Mouse (Mus musculus): ENCODE measurements around the gene Olfm2. TPM values are rescaled to one million over a fixed set of nuclear protein-coding genes. Genes with fewer than 3 reads are reported as not detected.

Gene Olfm2
- polyA plus RNA-seq, 1 experiment from 2014 or later = 226 TPM

GRCm38 (mm10) chr9:20758896-20759295 lies 12.7 kb upstream of the Olfm2 start:
- H3K4me2 ChIP-seq = no peak overlapping the region
- H3K4me3 ChIP-seq = no peak overlapping the region
- no peaks in the 10 kb centered on the region for H3K36me3 ChIP-seq
- WGBS = 85% methylated on average over 6 of the region's 6 CpGs
- no peaks in the 10 kb centered on the region for H3K9me3 ChIP-seq
- H3K4me1 ChIP-seq (replicated peaks) = peaks cover 3% of the 10 kb centered on the region
- H3K27me3 ChIP-seq = no peaks in the 10 kb centered on the region
- no peak overlapping the region for H3K27ac ChIP-seq (replicated peaks)
- no peak overlapping the region for H3K9ac ChIP-seq
- ATAC-seq (ENCODE audit: low FRiP score, low read depth) = no peak

- Histone ChIP-seq H3K9me3 (no peaks in the 10 kb centered on the region), H3K27ac (replicated peaks) (no peak overlapping the region), H3K27me3 (no peaks in the 10 kb centered on the region), H3K9ac (no peak overlapping the region), H3K36me3 (no peaks in the 10 kb centered on the region), H3K4me2 (no peak overlapping the region), H3K4me1 (replicated peaks) (peaks cover 3% of the 10 kb centered on the region), H3K4me3 (no peak overlapping the region)
- ATAC-seq (ENCODE audit: low FRiP score, low read depth) = no peak
- WGBS = 90% methylated on average over 2 of the region's 2 CpGs
These were observed 12.1 kb upstream of the Olfm2 start for GRCm38 (mm10) chr9:20758243-20758642.

GRCm38 (mm10) chr9:20757087-20757955 lies 11.2 kb upstream of the Olfm2 start:
- H3K9me3 ChIP-seq = no peaks in the 10 kb centered on the region
- no peak overlapping the region for H3K27ac ChIP-seq (replicated peaks)
- peaks cover 2% of the 10 kb centered on the region for H3K4me1 ChIP-seq (replicated peaks)
- ATAC-seq (ENCODE audit: low FRiP score, low read depth) = no peak
- H3K27me3 ChIP-seq = no peaks in the 10 kb centered on the region
- no peak overlapping the region for H3K9ac ChIP-seq
- no peaks in the 10 kb centered on the region for H3K36me3 ChIP-seq
- H3K4me3 ChIP-seq = no peak overlapping the region
- WGBS = 65% methylated on average over 6 of the region's 6 CpGs
- H3K4me2 ChIP-seq = no peak overlapping the region

GRCm38 (mm10) chr9:20756081-20756700 lies 10.0 kb upstream of the Olfm2 start:
- Histone ChIP-seq H3K9me3 (no peaks in the 10 kb centered on the region), H3K4me1 (replicated peaks) (no peaks in the 10 kb centered on the region), H3K4me3 (no peak overlapping the region), H3K27me3 (no peaks in the 10 kb centered on the region), H3K27ac (replicated peaks) (no peak overlapping the region), H3K4me2 (no peak overlapping the region), H3K9ac (no peak overlapping the region), H3K36me3 (no peaks in the 10 kb centered on the region)
- 89% methylated on average over 4 of the region's 4 CpGs for WGBS
- ATAC-seq (ENCODE audit: low FRiP score, low read depth) = no peak

- Histone ChIP-seq H3K9ac (no peak overlapping the region), H3K9me3 (no peaks in the 10 kb centered on the region), H3K27ac (replicated peaks) (no peak overlapping the region), H3K27me3 (no peaks in the 10 kb centered on the region), H3K4me3 (no peak overlapping the region), H3K4me1 (replicated peaks) (no peaks in the 10 kb centered on the region), H3K36me3 (no peaks in the 10 kb centered on the region), H3K4me2 (no peak overlapping the region)
- 88% methylated on average over 2 of the region's 2 CpGs for WGBS
- ATAC-seq (ENCODE audit: low FRiP score, low read depth) = no peak
These were observed 8.2 kb upstream of the Olfm2 start for GRCm38 (mm10) chr9:20754335-20754734.

GRCm38 (mm10) chr9:20751477-20752029 lies 5.4 kb upstream of the Olfm2 start:
- H3K4me3 ChIP-seq = no peak overlapping the region
- peaks cover 3% of the 10 kb centered on the region for H3K4me1 ChIP-seq (replicated peaks)
- no peaks in the 10 kb centered on the region for H3K9me3 ChIP-seq
- H3K27me3 ChIP-seq = no peaks in the 10 kb centered on the region
- no peak overlapping the region for H3K9ac ChIP-seq
- H3K36me3 ChIP-seq = no peaks in the 10 kb centered on the region
- no peak overlapping the region for H3K4me2 ChIP-seq
- peak; percentile 61; the same call in 1 of the 2 replicates for ATAC-seq (ENCODE audit: low FRiP score, low read depth)
- no peak overlapping the region for H3K27ac ChIP-seq (replicated peaks)
- WGBS = 69% methylated on average over 6 of the region's 6 CpGs

GRCm38 (mm10) chr9:20749213-20749612 lies 3.1 kb upstream of the Olfm2 start:
- no peak overlapping the region for H3K4me2 ChIP-seq
- no peaks in the 10 kb centered on the region for H3K36me3 ChIP-seq
- H3K27ac ChIP-seq (replicated peaks) = no peak overlapping the region
- no peaks in the 10 kb centered on the region for H3K27me3 ChIP-seq
- ATAC-seq (ENCODE audit: low FRiP score, low read depth) = no peak
- H3K9ac ChIP-seq = no peak overlapping the region
- no peaks in the 10 kb centered on the region for H3K9me3 ChIP-seq
- WGBS = 86% methylated on average over 5 of the region's 5 CpGs
- no peak overlapping the region for H3K4me3 ChIP-seq
- peaks cover 19% of the 10 kb centered on the region for H3K4me1 ChIP-seq (replicated peaks)

- Histone ChIP-seq H3K4me2 (no peak overlapping the region), H3K27ac (replicated peaks) (no peak overlapping the region), H3K27me3 (no peaks in the 10 kb centered on the region), H3K36me3 (no peaks in the 10 kb centered on the region), H3K4me1 (replicated peaks) (peaks cover 26% of the 10 kb centered on the region), H3K4me3 (no peak overlapping the region), H3K9me3 (no peaks in the 10 kb centered on the region), H3K9ac (no peak overlapping the region)
- 84% methylated on average over 3 of the region's 3 CpGs for WGBS
- ATAC-seq (ENCODE audit: low FRiP score, low read depth) = no peak
These were observed 2.4 kb upstream of the Olfm2 start for GRCm38 (mm10) chr9:20748540-20748939.

- no peak overlapping the region for H3K27ac ChIP-seq (replicated peaks)
- no peak overlapping the region for H3K9ac ChIP-seq
- no peaks in the 10 kb centered on the region for H3K9me3 ChIP-seq
- WGBS = 10% methylated on average over 3 of the region's 3 CpGs
- H3K4me1 ChIP-seq (replicated peaks) = peaks cover 28% of the 10 kb centered on the region
- H3K4me2 ChIP-seq = no peak overlapping the region
- no peaks in the 10 kb centered on the region for H3K36me3 ChIP-seq
- ATAC-seq (ENCODE audit: low FRiP score, low read depth) = no peak
- H3K4me3 ChIP-seq = no peak overlapping the region
- no peaks in the 10 kb centered on the region for H3K27me3 ChIP-seq
These were observed 1.5 kb upstream of the Olfm2 start for GRCm38 (mm10) chr9:20747682-20748081.

GRCm38 (mm10) chr9:20745129-20745966 lies 801 bp downstream of the Olfm2 start:
- H3K4me2 ChIP-seq = peak overlapping the region; percentile 65
- H3K9ac ChIP-seq = peak overlapping the region; percentile 87
- no peaks in the 10 kb centered on the region for H3K9me3 ChIP-seq
- peaks cover 28% of the 10 kb centered on the region for H3K4me1 ChIP-seq (replicated peaks)
- H3K36me3 ChIP-seq = no peaks in the 10 kb centered on the region
- peak overlapping the region; percentile 67 for H3K27ac ChIP-seq (replicated peaks)
- H3K4me3 ChIP-seq = peak overlapping the region; percentile 69
- no peaks in the 10 kb centered on the region for H3K27me3 ChIP-seq
- 7% methylated on average over 17 of the region's 17 CpGs for WGBS
- peak; percentile 46 for ATAC-seq (ENCODE audit: low FRiP score, low read depth)

GRCm38 (mm10) chr9:20743946-20744738 lies 2.0 kb downstream of the Olfm2 start:
- no peaks in the 10 kb centered on the region for H3K36me3 ChIP-seq
- WGBS = 9% methylated on average over 22 of the region's 22 CpGs
- ATAC-seq (ENCODE audit: low FRiP score, low read depth) = no peak
- H3K4me3 ChIP-seq = peak overlapping the region; percentile 69
- H3K27ac ChIP-seq (replicated peaks) = peak overlapping the region; percentile 67
- H3K9ac ChIP-seq = peak overlapping the region; percentile 87; the same call in 1 of the 2 replicates
- no peaks in the 10 kb centered on the region for H3K27me3 ChIP-seq
- no peaks in the 10 kb centered on the region for H3K9me3 ChIP-seq
- peaks cover 28% of the 10 kb centered on the region for H3K4me1 ChIP-seq (replicated peaks)
- H3K4me2 ChIP-seq = peak overlapping the region; percentile 65
